Comparison of ENCODE assay signal across 1 mouse cellular context in the genomic region with DNA sequence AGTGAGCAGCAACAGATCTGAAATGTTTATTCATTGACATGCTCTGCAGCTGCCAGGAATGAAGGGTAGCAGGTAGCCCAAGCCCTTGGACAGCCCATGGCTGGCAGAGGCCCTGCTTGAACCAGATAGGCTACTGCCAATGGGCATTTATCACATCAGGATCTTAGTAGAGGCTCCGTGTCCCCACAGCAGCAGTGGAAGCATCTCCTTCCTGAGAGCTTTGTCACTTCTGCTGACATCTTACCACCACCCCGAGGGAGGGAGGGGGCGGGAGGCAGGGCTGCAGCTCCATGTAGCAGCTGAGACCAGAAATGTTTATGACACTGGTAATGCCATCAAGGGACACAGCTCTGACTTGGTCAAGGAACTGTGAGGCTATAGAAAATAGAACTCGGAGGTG.
TF ChIP-seq lines count a peak whose summit lies in the region.

No protein-coding gene starts in this region.

TF ChIP-seq in MEL, 35 proteins besides CTCF, POLR2A, EP300 and RAD21:
- TF ChIP-seq ETS1 (IDR thresholded peaks at IDR 0.05; ENCODE audit: low read depth, low read length) = 0 out of 2 replicates have a peak, but pooled peaks have one; percentile 11
- TF ChIP-seq SIN3A (IDR thresholded peaks at IDR 0.05; ENCODE audit: low read length) = peak; percentile 11; the same call in 1 of the 2 replicates
- TF ChIP-seq MAX (IDR thresholded peaks at IDR 0.05; ENCODE audit: low read length) = 0 out of 2 replicates have a peak, but pooled peaks have one; percentile 19
- no peak; the same call in 1 of the 2 replicates for TF ChIP-seq MXI1 (IDR thresholded peaks at IDR 0.05; ENCODE audit: low read depth, low read length)
